10 mouse cellular contexts compared by ENCODE assay signal in genomic region chr10:38357539-38358232, GRCm38 (mm10).
DNase-seq lines count a peak whose midpoint lies in the region; ATAC-seq and TF ChIP-seq lines count a peak whose summit lies in the region.
"Had no signal": no experiment of that assay in that cellular context is flagged by ENCODE, and none has a peak within 500 bp of the region (broad histone marks: within the 10 kb centered on the region; RNA-seq: fewer than 3 reads in every experiment).

No protein-coding gene starts in this region.

- no peaks in the 10 kb centered on the region for H3K27me3 ChIP-seq in limb, embryonic 11.5 days (ENCODE audit: control insufficient read depth, insufficient read depth, low read length)
- no peaks in the 10 kb centered on the region for H3K27me3 ChIP-seq in cerebellum, adult 2 months (ENCODE audit: control insufficient read depth, insufficient read depth, low read length)
- H3K27me3 ChIP-seq: heart, embryonic 12.5 days; limb, embryonic 12.5 days had no signal

- no peaks in the 10 kb centered on the region for H3K9me3 ChIP-seq in limb, embryonic 11.5 days (ENCODE audit: control insufficient read depth, low read length)
- H3K9me3 ChIP-seq: heart, embryonic 12.5 days; limb, embryonic 12.5 days had no signal

- TF ChIP-seq POLR2A in cerebellum, adult 2 months (IDR thresholded peaks at IDR 0.05; ENCODE audit: borderline replicate concordance, insufficient read depth, low read length), result no peak

- no peak for ATAC-seq in limb, embryonic 11.5 days (ENCODE audit: insufficient number of reproducible peaks, low FRiP score, low TSS enrichment, low read depth)

- no peak overlapping the region for H3K9ac ChIP-seq in limb, embryonic 11.5 days (ENCODE audit: low read length)
- H3K9ac ChIP-seq: heart, embryonic 12.5 days; limb, embryonic 12.5 days had no signal

- TF ChIP-seq CTCF in cerebellum, adult 2 months (IDR thresholded peaks at IDR 0.05; ENCODE audit: borderline replicate concordance, insufficient read depth, low read depth, low read length), result no peak

- H3K4me3 ChIP-seq in limb, embryonic 11.5 days (ENCODE audit: low read depth, low read length), result no peak overlapping the region
- H3K4me3 ChIP-seq in cerebellum, adult 2 months (replicated peaks; ENCODE audit: insufficient read depth, low read depth, low read length), result no peak overlapping the region
- H3K4me3 ChIP-seq: heart, embryonic 12.5 days; limb, embryonic 12.5 days had no signal

- WGBS in limb, embryonic 11.5 days, result 61% methylated on average over 1 of the region's 1 CpGs
- WGBS in cerebellum, adult 2 months, result 88% methylated on average over 1 of the region's 1 CpGs

- peak; percentile 22 to 29 for DNase-seq in heart, adult 18-20 months
- no peak for DNase-seq in heart, postnatal 4 days
- DNase-seq in right cerebral cortex, postnatal 10 days (ENCODE audit: low spot score in 2 of 2), result peak; percentile 21 to 39
- no peak for DNase-seq in right cerebral cortex, postnatal 36 days (ENCODE audit: low spot score in 2 of 2)
- DNase-seq in limb, embryonic 11.5 days (ENCODE audit: low spot score), result peak; percentile 36
- DNase-seq in cerebellum, adult 2 months, result no peak
- no peak for DNase-seq in spleen, postnatal 14 days (ENCODE audit: low spot score in 2 of 2)
- no peak for DNase-seq in cerebellum, adult 8-10 months

- no peaks in the 10 kb centered on the region for H3K36me3 ChIP-seq in limb, embryonic 11.5 days (ENCODE audit: control insufficient read depth, insufficient read depth, low read length)
- H3K36me3 ChIP-seq: heart, embryonic 12.5 days; limb, embryonic 12.5 days had no signal

- no peak overlapping the region for H3K4me2 ChIP-seq in limb, embryonic 11.5 days (ENCODE audit: low read depth, severe bottlenecking)
- H3K4me2 ChIP-seq: heart, embryonic 12.5 days; limb, embryonic 12.5 days had no signal

- no peak overlapping the region for H3K27ac ChIP-seq in limb, embryonic 11.5 days (replicated peaks; ENCODE audit: low read depth, low read length)
- no peak overlapping the region for H3K27ac ChIP-seq in cerebellum, adult 2 months (ENCODE audit: insufficient read depth, low read length)
- H3K27ac ChIP-seq: limb, embryonic 12.5 days had no signal

- peaks cover 4% of the 10 kb centered on the region; the same call in 1 of the 2 replicates for H3K4me1 ChIP-seq in limb, embryonic 11.5 days (ENCODE audit: control insufficient read depth, insufficient read depth, low read length)
- H3K4me1 ChIP-seq in cerebellum, adult 2 months (ENCODE audit: control insufficient read depth, insufficient read depth, low read length), result no peaks in the 10 kb centered on the region
- H3K4me1 ChIP-seq: heart, embryonic 12.5 days; limb, embryonic 12.5 days had no signal

Comparison
In these comparisons a context has a peak if more than half of its experiments do, and no peak if none do; other contexts are left out.
1. DNase-seq: peak in heart, adult 18-20 months (2 of 2), right cerebral cortex, postnatal 10 days (2 of 2) and limb, embryonic 11.5 days (single experiment); none in heart, postnatal 4 days (single experiment), right cerebral cortex, postnatal 36 days (0 of 2), cerebellum, adult 2 months (0 of 2), spleen, postnatal 14 days (0 of 2) and cerebellum, adult 8-10 months (single experiment).